Mouse (Mus musculus): Measurements from ENCODE around the gene Rdh5.

- TF ChIP-seq CTCF (IDR thresholded peaks at IDR 0.05; ENCODE audit: borderline replicate concordance, control insufficient read depth, extremely low read depth, insufficient read depth, low read length, poor library complexity) (no peak), POLR2A (IDR thresholded peaks at IDR 0.05; ENCODE audit: control insufficient read depth, extremely low read depth, insufficient read depth, low read length, poor library complexity) (no peak)
Observed at GRCm38 (mm10) chr10:128947496-128947895, 24.8 kb upstream of the Rdh5 start.

Data from thymus, adult 2 months (tissue).